Mouse (Mus musculus) CH12F3 (cell line): ENCODE data around the gene Tmem174.

ENCODE experiments used
- in situ Hi-C: fragments of 300-500 bp; cut with MboI; formaldehyde crosslinking; loops from 2 replicates; pipeline ENCODE4 v1.14.3; 2020; ENCODE audit warnings: low sequenced_read_pairs

Gene Tmem174

GRCm38 (mm10) chr13:98586817-98587575 is 50.2 kb downstream of the Tmem174 start:
- in situ Hi-C loops: no loop called here
